Mouse (Mus musculus): ENCODE measurements around the gene Acot4. TPM values are rescaled to one million over a fixed set of nuclear protein-coding genes. Genes with fewer than 3 reads are reported as not detected.
"Not testable (repeated sequence)": the region's sequence is repeated elsewhere in the genome, so short reads cannot be mapped to it uniquely, and the experiment has no call there.

Acot4 gene
- total RNA-seq (2021), result 1 to 10 TPM; 1.2 to 1.3 TPM

GRCm38 (mm10) chr12:84038241-84038640, at the start of gene Acot4:
Acot4 (plus strand) TSS chr12:84038379.
- not testable (repeated sequence) for DNase-seq
- intact Hi-C loops (cut with DNase I), result loop anchor here (10.0 kb wide), 1 partner anchor 233 kb away; no protein-coding TSS in a partner anchor

GRCm38 (mm10) chr12:83988483-83988882, 49.7 kb upstream of the Acot4 start:
- no peak for DNase-seq
- intact Hi-C loops (cut with DNase I), result no loop called here

GRCm38 (mm10) chr12:83989378-83989777, 48.8 kb upstream of the Acot4 start:
- no peak for DNase-seq
- intact Hi-C loops (cut with DNase I), result no loop called here

- intact Hi-C loops (cut with DNase I), result no loop called here
- no peak for DNase-seq
Measured at GRCm38 (mm10) chr12:83997221-83997620, 41.0 kb upstream of the Acot4 start.

- intact Hi-C loops (cut with DNase I), result no loop called here
- no peak for DNase-seq
Measured at GRCm38 (mm10) chr12:83998341-83999107, 39.7 kb upstream of the Acot4 start.

- intact Hi-C loops (cut with DNase I), result not testable (repeated sequence)
- DNase-seq, result peak; percentile 52 to 71
Measured at GRCm38 (mm10) chr12:83999237-83999636, 38.9 kb upstream of the Acot4 start.

DNA sequence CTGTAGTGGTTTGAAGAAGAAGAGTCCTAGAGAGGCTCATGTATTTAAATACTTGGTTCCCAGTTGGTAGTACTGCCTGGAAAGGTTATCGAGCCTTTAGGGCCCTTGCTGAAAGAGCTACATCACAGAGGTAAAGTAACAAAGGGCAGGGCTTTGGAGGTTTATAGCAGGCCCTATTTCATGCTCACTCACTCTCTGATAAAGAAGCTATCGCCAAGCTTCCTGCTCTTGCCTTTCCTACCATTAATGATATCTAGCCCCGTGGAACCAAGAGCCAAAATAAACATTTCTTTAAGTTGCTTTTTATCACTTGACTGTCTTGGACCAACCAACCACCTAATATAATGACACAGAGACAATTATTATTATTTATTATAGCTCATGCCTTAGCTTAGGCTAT, 37.8 kb upstream of the Acot4 start:
- intact Hi-C loops (cut with DNase I), result no loop called here
- no peak for DNase-seq

- intact Hi-C loops (cut with DNase I), result no loop called here
- no peak for DNase-seq
Measured at GRCm38 (mm10) chr12:84003866-84004265, 34.3 kb upstream of the Acot4 start.

DNA sequence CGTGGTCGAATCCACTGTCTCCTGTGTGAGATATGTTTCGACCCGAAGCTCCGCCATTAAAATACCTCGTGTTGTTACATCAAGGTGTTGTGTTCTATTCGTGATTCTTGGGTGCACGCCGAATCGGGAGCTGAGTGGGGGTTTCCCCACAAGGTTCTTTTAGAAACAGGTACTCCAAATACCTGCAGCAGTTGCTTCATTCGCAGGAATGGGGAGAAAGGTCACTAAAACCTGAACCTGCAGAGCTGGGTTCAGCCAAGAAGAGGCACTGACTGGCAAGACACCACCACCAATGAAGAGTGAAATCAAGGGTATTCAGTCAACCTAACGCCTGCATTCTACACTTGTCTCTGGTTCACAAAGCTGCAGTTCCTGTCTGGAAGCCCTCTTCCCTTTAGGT, 29.9 kb upstream of the Acot4 start:
- intact Hi-C loops (cut with DNase I), result no loop called here
- DNase-seq, result no peak

GRCm38 (mm10) chr12:84008729-84009128, 29.4 kb upstream of the Acot4 start:
- intact Hi-C loops (cut with DNase I), result no loop called here
- no peak for DNase-seq

GRCm38 (mm10) chr12:84009171-84009965, 28.8 kb upstream of the Acot4 start, which contains the start of gene Acot1:
Acot1 (plus strand) TSS chr12:84009490.
- peak; percentile 68 to 78 for DNase-seq
- intact Hi-C loops (cut with DNase I), result not testable (repeated sequence)

GRCm38 (mm10) chr12:84010201-84010600, 28.0 kb upstream of the Acot4 start:
- no peak for DNase-seq
- intact Hi-C loops (cut with DNase I), result no loop called here

DNA sequence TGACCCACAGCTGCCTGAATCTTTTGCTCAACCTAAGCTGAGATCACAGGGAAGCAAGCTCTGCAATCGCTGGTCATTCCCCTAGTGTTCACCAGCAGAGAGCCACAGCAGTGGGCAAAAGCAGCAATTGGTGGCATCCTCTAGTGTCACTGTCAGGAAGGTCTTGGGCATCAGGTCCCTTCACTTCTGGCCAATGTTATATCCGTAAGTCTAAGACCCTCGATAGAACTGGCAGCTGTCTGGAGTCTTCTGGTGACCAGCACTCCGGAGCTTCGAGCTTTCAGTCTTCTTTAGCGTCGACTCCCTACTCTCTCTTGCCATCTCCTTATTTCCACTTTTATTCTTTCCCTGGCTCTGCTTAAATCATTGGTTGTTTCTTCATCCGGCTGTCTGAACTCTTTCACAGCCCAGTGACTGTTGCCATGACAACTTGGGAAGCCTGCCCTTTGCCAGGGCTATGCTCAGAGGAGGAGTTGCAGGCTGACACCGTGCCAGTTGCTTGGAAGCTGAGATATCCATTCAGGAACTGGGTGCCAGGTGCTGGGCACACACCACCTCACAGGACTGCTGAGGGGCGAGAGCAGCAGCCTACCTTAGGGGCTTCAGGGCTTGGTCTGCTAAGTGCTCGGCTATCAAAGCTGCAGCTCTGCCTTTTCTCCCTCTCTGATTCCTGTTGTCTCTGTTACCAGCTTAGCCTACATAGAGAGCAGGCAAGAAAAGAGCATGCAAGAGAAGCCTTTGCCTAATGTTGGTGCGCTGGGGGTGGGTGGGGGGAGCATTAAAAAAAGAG, 26.7 kb upstream of the Acot4 start:
- peak; percentile 53 to 58 for DNase-seq
- intact Hi-C loops (cut with DNase I), result no loop called here

DNA sequence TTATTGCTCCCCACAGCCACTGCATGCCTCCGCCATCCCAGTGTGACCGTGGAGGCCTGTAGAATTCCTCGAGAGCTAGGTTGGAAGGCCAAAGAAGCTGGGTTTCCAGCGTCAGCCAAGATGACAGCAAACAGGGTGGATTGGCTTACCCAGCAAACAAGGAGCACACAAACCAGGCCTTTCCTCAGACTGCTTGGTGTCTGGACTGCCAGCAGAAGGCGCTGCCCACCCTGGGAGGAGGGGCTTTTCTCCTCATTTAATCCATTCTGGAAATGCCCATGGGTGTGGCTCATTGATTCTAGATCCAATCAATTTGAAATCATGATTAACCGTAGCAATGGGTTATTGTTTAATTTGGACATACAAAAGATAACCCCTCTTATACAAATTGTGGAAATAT, 25.0 kb upstream of the Acot4 start:
- intact Hi-C loops (cut with DNase I), result no loop called here
- no peak for DNase-seq

GRCm38 (mm10) chr12:84013701-84014100, 24.5 kb upstream of the Acot4 start:
- intact Hi-C loops (cut with DNase I), result no loop called here

GRCm38 (mm10) chr12:84020528-84020927, 17.7 kb upstream of the Acot4 start:
- DNase-seq, result peak; percentile 57 to 74
- intact Hi-C loops (cut with DNase I), result not testable (repeated sequence)

More at GRCm38 (mm10) chr12:84013701-84014100, 24.5 kb upstream of the Acot4 start:
- DNase-seq, result no peak

DNA sequence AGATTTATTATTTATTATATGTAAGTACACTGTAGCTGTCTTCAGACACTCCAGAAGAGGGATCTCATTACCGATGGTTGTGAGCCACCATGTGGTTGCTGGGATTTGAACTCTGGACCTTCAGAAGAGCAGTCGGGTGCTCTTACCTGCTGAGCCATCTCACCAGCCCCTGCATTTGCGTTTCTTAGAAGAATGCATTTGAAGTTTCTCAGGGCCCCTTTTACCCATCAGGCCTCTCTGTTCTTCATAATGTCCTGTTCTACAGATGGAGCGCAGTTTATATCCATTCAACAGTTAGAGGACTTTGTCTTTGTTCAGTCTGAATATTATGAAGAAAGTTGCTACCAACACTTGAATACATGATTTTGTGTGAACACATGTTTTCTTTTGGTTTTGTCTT, 15.9 kb upstream of the Acot4 start:
- intact Hi-C loops (cut with DNase I); DNase-seq: not testable (repeated sequence)

- intact Hi-C loops (cut with DNase I), result no loop called here
- DNase-seq, result no peak
Measured at GRCm38 (mm10) chr12:84023052-84023745, 15.0 kb upstream of the Acot4 start.

- DNase-seq, result no peak
- intact Hi-C loops (cut with DNase I), result no loop called here
Measured at GRCm38 (mm10) chr12:84025888-84026287, 12.3 kb upstream of the Acot4 start.

DNA sequence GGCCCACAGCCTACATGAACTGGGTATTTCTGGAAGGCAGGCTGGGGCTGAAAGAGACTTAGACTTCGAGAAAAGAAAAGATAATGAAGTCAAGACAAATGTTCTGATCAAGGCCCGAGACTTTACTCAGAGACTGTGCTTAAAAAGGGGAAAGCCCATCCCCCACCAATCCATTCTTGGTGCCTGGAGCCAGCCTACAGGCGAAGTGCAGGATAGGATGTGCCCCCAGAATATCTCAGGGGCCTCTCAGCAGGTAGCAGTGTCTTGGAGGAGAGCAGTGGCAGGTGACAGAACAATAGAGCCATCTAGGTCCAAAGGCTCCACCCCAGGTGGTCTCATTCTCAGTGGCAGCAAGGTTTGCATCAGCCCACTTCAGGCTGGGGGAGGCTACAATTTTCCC, 9.9 kb upstream of the Acot4 start:
- intact Hi-C loops (cut with DNase I); DNase-seq: not testable (repeated sequence)
